Mouse (Mus musculus): ENCODE measurements at regions not wholly inside any gene's neighbourhood (a gene's known extent, or its start where the extent isn't known, plus 50 kb on each side); places are given as distances from the start of the nearest gene placed in this dataset.

- TF ChIP-seq GATA1 (IDR thresholded peaks at IDR 0.05; ENCODE audit: borderline replicate concordance, low read length) = no peak
- TF ChIP-seq FLI1 (IDR thresholded peaks at IDR 0.05; ENCODE audit: low read length) = no peak
Observed at GRCm38 (mm10) chr3:35106097-35106496, 455.9 kb downstream of the Sox2 start.

All from megakaryocyte, embryonic 14.5 days (primary cell).